Mouse (Mus musculus) neural tube, embryonic 14.5 days (tissue): ENCODE measurements at regions not wholly inside any gene's neighbourhood (a gene's known extent, or its start where the extent isn't known, plus 50 kb on each side); places are given as distances from the start of the nearest gene placed in this dataset.
"Not testable (repeated sequence)": the region's sequence is repeated elsewhere in the genome, so short reads cannot be mapped to it uniquely, and the experiment has no call there.

Experiments used
- ATAC-seq: fragments of 200-750 bp; cut with Nextera tagmentation; 2 replicates; pipeline ENCODE4 v1.8.0; 2017; ENCODE audit warnings: low read depth, mild to moderate bottlenecking, moderate TSS enrichment, moderate library complexity
- H3K27ac ChIP-seq: fragments of 300-500 bp; sonication (generic); 2 replicates; pipeline ENCODE4 v1.5.1; 2014; ENCODE audit warnings: low read depth, mild to moderate bottlenecking, control low read depth, low read length, moderate library complexity, mixed read lengths
- H3K27me3 ChIP-seq: fragments of 300-500 bp; sonication (generic); 2 replicates; pipeline ENCODE4 v1.6.1; 2014; ENCODE audit warnings: low read length; ENCODE audit not compliant: control insufficient read depth, insufficient read depth
- H3K36me3 ChIP-seq: fragments of 300-500 bp; sonication (generic); 2 replicates; pipeline ENCODE4 v1.6.1; 2014; ENCODE audit warnings: low read length, mixed read lengths; ENCODE audit not compliant: control insufficient read depth, insufficient read depth
- H3K4me1 ChIP-seq: fragments of 300-500 bp; sonication (generic); 2 replicates; pipeline ENCODE4 v1.6.1; 2014; ENCODE audit warnings: low read length; ENCODE audit not compliant: control insufficient read depth, insufficient read depth
- H3K4me2 ChIP-seq: fragments of 300-500 bp; sonication (generic); 2 replicates; pipeline ENCODE4 v1.6.1; 2014; ENCODE audit warnings: mild to moderate bottlenecking, low read depth, low read length, control low read depth
- H3K4me3 ChIP-seq: fragments of 300-500 bp; sonication (generic); 2 replicates; pipeline ENCODE4 v1.5.1; 2014; ENCODE audit warnings: low read depth, low read length, control low read depth, mixed read lengths
- H3K9ac ChIP-seq: fragments of 300-500 bp; sonication (generic); replicated peaks from 2 replicates; pipeline ENCODE4 v1.6.1; 2014; ENCODE audit warnings: low read depth, mild to moderate bottlenecking, control low read depth, low read length, mixed read lengths
- H3K9me3 ChIP-seq: fragments of 300-500 bp; sonication (generic); 2 replicates; pipeline ENCODE4 v1.6.1; 2016; ENCODE audit warnings: low read length; ENCODE audit not compliant: control insufficient read depth
- WGBS: fragments of 180-500 bp; shearing (Covaris S2); extraction: QIAGEN DNeasy Blood & Tissue Kit; methylation state at CpG from one replicate; pipeline ENCODE4 v1.1.7; 2014; 5-methylcytosine and 5-hydroxymethylcytosine counted together

DNA sequence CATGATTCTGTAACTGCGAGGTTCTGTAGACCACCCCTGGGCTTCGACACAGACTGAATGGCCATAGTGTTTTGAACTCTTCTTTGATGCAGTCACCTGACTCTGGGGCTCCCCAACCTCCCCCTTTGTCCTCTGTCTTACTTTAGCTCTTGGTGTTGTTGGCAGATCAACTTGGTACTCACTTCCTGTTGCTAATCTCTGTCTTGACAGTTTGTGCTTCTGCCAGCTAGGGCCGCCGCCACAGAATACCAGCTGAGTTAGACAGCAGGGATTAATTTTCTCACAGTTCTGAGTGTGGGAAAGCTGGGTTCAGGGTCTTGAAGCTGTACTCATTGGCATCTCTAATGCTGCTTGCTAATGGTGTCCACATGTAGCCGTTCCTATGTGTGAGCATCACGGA is 125.6 kb downstream of the Gm11077 start:
- H3K4me1 ChIP-seq: peaks cover 8% of the 10 kb centered on the region; the same call in 1 of the 2 replicates
- no peak overlapping the region for H3K9ac ChIP-seq
- H3K4me3 ChIP-seq: no peak overlapping the region
- no peaks in the 10 kb centered on the region for H3K27me3 ChIP-seq
- H3K9me3 ChIP-seq: no peaks in the 10 kb centered on the region
- no peak for ATAC-seq
- H3K27ac ChIP-seq: no peak overlapping the region
- H3K4me2 ChIP-seq: no peak overlapping the region
- H3K36me3 ChIP-seq: no peaks in the 10 kb centered on the region
- WGBS: 83% methylated on average over 6 of the region's 6 CpGs

DNA sequence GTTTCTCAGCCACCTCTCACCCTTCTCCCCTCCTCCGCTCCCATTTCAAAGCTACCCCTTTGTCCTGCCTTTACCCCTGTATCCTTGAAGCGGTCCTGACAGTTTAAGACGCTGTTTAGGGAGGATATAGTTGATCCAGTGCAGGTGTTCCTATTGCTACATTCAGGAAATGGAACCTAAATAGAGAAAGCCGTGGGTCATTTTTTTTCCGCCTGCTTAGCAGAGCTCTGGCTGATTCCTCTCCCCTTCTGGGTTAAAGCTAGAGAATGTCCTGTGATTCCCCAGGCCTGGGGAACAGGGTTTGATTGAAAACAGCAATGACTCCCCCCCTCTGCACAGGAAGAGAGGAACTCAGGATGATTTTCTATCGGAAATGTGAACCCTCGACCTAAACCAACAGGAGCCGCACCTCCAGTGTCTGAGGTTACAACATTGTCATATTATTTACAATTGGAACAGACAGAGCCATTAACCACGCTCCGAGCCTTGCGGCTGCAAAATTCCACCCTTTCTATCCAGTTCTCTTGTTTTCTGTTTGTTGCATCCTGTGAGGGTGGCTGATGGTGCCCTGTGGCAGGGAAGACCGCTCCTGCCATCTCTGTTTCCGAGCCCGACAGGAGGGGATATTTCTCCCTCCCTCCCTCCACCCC is 127.5 kb downstream of the Gm11077 start:
- peak overlapping the region; percentile 18; the same call in 1 of the 2 replicates for H3K9ac ChIP-seq
- peak; percentile 52; the same call in 1 of the 2 replicates for ATAC-seq
- WGBS: 23% methylated on average over 14 of the region's 14 CpGs
- H3K4me3 ChIP-seq: peak overlapping the region; percentile 20; the same call in 1 of the 2 replicates
- peaks cover 8% of the 10 kb centered on the region; the same call in 1 of the 2 replicates for H3K4me1 ChIP-seq
- peak overlapping the region; percentile 46 for H3K4me2 ChIP-seq
- H3K27me3 ChIP-seq: no peaks in the 10 kb centered on the region
- no peaks in the 10 kb centered on the region for H3K9me3 ChIP-seq
- H3K36me3 ChIP-seq: no peaks in the 10 kb centered on the region
- H3K27ac ChIP-seq: no peak overlapping the region

DNA sequence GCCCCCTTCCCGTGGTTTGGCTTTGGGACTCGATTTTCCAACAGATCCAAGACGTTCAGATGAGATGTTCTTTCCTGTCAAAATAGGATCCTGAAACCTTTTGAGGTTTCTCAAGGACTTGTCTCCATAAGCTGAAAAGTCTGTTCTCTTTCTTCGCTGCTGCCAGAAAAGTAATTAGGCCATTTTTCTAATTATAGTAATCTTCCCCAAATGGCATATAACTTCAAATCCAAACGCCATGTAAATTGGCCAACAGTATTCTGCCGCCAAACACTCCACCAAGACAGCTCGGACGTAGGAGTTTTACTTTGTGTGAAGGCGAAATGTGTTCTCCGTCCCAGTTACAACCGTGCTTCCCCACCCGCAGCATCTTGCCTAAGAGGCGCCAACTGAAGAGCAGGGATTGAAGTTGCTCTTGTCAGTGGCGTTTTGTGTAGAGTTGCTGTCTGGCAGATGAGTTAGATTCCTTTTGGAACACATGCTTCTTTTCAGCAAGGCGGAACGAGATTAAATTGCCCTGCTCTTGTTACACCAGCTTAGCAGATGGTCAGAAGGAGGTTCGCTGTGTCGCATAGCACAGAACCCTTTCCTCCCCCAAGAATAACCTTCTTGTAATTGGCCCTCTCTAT is 128.1 kb downstream of the Gm11077 start:
- no peaks in the 10 kb centered on the region for H3K36me3 ChIP-seq
- H3K27ac ChIP-seq: no peak overlapping the region; the same call in 1 of the 2 replicates
- H3K4me2 ChIP-seq: peak overlapping the region; percentile 46
- peaks cover 8% of the 10 kb centered on the region; the same call in 1 of the 2 replicates for H3K4me1 ChIP-seq
- peak overlapping the region; percentile 18; the same call in 1 of the 2 replicates for H3K9ac ChIP-seq
- ATAC-seq: peak; percentile 38; the same call in 1 of the 2 replicates
- peak overlapping the region; percentile 20; the same call in 1 of the 2 replicates for H3K4me3 ChIP-seq
- 18% methylated on average over 18 of the region's 18 CpGs for WGBS
- no peaks in the 10 kb centered on the region for H3K27me3 ChIP-seq
- H3K9me3 ChIP-seq: no peaks in the 10 kb centered on the region

DNA sequence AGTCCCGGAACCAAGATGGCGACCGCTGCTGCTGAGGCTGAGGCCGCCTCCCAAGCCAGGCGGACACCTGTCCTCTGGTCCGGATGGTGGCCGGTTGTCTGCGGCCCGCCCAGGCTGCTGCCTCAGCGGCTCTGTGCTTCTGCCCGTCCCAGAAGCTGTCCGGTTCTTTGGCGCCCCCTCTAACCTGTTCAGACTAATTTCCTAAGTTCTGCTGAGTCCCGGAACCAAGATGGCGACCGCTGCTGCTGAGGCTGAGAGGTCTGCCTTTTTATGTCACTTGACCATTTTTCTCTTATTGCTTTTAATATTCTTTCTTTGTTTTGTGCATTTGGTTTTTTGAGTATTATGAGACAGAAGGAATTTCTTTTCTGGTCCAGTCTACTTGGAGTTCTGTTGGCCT is 140.4 kb downstream of the Gm11077 start:
- WGBS: 93% methylated on average over 8 of the region's 16 CpGs
- H3K36me3 ChIP-seq: not testable (repeated sequence)

DNA sequence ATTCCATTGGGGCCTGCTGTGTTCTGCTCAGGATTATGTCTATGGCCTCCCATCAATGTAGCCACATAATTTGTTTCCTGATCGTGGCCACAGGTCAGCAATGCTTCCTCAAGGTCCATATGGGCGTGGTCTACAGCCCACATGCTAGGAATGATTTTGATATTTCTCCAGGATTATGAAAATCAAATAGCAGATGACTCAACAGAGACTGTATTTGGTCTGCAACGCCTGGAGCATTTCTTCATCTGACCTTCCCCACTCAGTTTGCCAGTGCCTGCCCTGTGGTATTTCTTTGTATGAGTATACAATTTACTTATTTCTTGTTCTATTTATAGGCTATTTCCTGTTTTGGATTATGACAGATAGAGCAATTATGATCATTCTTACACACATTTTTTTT is 145.7 kb downstream of the Gm11077 start:
- ATAC-seq: no peak

More for the DNA sequence above, 140.4 kb downstream of the Gm11077 start:
- H3K4me1 ChIP-seq, H3K27ac ChIP-seq, H3K27me3 ChIP-seq, H3K9me3 ChIP-seq, ATAC-seq, H3K9ac ChIP-seq, H3K4me2 ChIP-seq, H3K4me3 ChIP-seq: not testable (repeated sequence)

DNA sequence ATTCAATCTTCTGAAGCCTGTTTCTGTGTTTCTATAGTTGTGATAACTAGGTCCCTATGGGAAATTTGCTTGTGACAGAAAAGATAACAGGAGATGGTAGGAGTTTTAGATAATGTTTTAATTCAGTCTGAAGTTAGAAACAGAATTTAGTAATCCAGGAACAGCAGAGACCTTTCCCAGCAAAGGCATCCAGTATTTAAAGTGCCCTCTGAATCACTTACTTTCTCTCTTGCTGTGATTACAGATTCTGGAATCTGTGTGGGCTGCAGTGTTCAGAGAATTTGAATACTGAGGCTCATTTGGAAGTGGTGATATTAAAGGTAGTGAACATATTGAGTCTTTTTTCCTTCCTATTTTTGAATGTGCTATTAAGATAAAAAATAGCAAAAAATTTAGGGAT is 154.6 kb downstream of the Gm11077 start:
- Histone ChIP-seq H3K9ac (no peak overlapping the region), H3K4me3 (no peak overlapping the region), H3K36me3 (no peaks in the 10 kb centered on the region), H3K27ac (no peak overlapping the region), H3K4me2 (no peak overlapping the region), H3K4me1 (no peaks in the 10 kb centered on the region), H3K9me3 (no peaks in the 10 kb centered on the region), H3K27me3 (no peaks in the 10 kb centered on the region)
- ATAC-seq: no peak

More for the DNA sequence above, 145.7 kb downstream of the Gm11077 start:
- no peak overlapping the region for H3K27ac ChIP-seq
- no peaks in the 10 kb centered on the region for H3K4me1 ChIP-seq
- H3K4me3 ChIP-seq: no peak overlapping the region
- WGBS: 71% methylated on average over 3 of the region's 3 CpGs
- no peaks in the 10 kb centered on the region for H3K36me3 ChIP-seq
- H3K27me3 ChIP-seq: no peaks in the 10 kb centered on the region
- H3K9me3 ChIP-seq: no peaks in the 10 kb centered on the region
- no peak overlapping the region for H3K9ac ChIP-seq
- no peak overlapping the region for H3K4me2 ChIP-seq

DNA sequence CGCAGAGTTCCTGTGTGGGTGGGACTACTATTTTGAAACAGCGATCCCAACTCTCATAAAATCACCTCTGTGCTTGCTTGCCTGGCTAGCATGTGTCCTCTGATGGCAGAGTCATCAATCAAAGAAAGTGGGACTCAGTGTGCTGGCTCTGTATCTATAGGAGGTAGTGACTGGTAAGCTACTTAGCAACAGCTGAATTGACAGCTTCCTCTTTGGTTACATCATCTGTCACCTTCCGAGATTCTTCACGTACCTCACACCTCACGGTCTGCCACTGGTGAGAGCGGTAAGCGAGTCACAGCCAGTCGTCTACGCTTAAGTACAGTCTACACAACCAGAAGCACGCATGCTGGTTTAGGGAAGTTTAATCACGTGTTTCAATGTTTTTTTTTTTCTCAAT is 159.5 kb downstream of the Gm11077 start:
- Histone ChIP-seq H3K9me3 (no peaks in the 10 kb centered on the region), H3K4me1 (no peaks in the 10 kb centered on the region), H3K9ac (no peak overlapping the region), H3K27ac (no peak overlapping the region), H3K4me3 (no peak overlapping the region), H3K36me3 (no peaks in the 10 kb centered on the region), H3K27me3 (no peaks in the 10 kb centered on the region), H3K4me2 (no peak overlapping the region)
- WGBS: 56% methylated on average over 11 of the region's 11 CpGs
- ATAC-seq: peak; percentile 70; the same call in 1 of the 2 replicates

DNA sequence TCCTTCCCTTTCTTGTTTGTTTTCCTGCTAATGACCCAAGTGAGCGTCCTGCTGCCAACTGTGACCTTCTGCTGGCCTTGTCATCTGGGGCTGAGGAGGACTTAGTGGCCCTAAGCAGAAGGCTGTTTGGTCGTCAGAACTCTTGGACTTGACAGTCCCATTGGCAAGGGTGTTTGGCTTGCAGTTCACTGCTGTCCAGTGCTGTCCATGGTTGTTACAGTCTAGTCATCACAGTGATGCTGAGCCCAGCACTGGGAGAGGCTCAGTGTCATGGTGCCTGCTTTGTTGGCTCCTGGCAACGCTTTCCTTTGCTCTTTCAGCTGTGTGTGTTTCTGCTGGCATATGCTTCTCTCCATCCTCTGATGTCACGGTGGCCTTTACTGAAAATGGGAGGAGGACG is 161.0 kb downstream of the Gm11077 start:
- Histone ChIP-seq H3K4me1 (peaks cover 2% of the 10 kb centered on the region; the same call in 1 of the 2 replicates), H3K4me2 (no peak overlapping the region), H3K4me3 (no peak overlapping the region), H3K27ac (no peak overlapping the region), H3K36me3 (no peaks in the 10 kb centered on the region), H3K27me3 (no peaks in the 10 kb centered on the region), H3K9me3 (no peaks in the 10 kb centered on the region), H3K9ac (no peak overlapping the region)
- no peak for ATAC-seq
- WGBS: 70% methylated on average over 5 of the region's 5 CpGs

DNA sequence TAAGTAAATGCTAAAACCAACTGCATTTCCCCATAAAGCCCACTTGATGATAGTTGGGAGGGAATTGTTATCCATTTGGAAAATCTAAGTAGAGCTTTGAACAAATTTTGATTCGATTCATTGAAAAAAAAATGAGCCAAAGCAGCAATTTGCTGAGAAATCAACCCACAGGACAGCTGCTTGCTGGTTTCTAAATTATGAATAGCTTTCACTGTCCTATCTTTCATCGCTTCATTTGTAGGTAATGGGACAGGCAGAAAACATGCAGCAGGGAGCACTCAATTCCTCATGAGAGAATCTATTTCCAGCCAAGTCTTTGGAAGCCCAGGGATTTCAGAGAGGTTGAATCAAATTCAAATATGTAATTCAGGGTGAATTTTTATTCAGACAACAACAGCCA is 161.5 kb downstream of the Gm11077 start:
- no peak overlapping the region for H3K9ac ChIP-seq
- H3K27me3 ChIP-seq: no peaks in the 10 kb centered on the region
- H3K27ac ChIP-seq: no peak overlapping the region
- H3K36me3 ChIP-seq: no peaks in the 10 kb centered on the region
- no peak overlapping the region for H3K4me3 ChIP-seq
- 83% methylated on average over 2 of the region's 2 CpGs for WGBS
- no peaks in the 10 kb centered on the region for H3K9me3 ChIP-seq
- peaks cover 2% of the 10 kb centered on the region; the same call in 1 of the 2 replicates for H3K4me1 ChIP-seq
- no peak for ATAC-seq
- no peak overlapping the region for H3K4me2 ChIP-seq
